Mouse (Mus musculus) E14TG2a.4 (cell line): ENCODE results near the gene Cbx1.

Experiments used
- H3K27me3 ChIP-seq: 2 replicates; pipeline ENCODE4 v1.6.1; 2014; ENCODE audit warnings: low read length, control low read depth; ENCODE audit not compliant: insufficient read depth
- H3K36me3 ChIP-seq: 2 replicates; pipeline ENCODE4 v1.6.1; 2014; ENCODE audit warnings: low read length, control low read depth; ENCODE audit not compliant: insufficient read depth
- H3K4me1 ChIP-seq: replicated peaks from 2 replicates; pipeline ENCODE4 v1.6.1; 2014; ENCODE audit warnings: low read depth, low read length, control low read depth
- H3K4me3 ChIP-seq: replicated peaks from 2 replicates; pipeline ENCODE4 v1.5.1; 2014; ENCODE audit warnings: mild to moderate bottlenecking, low read length
- H3K9me3 ChIP-seq: 2 replicates; pipeline ENCODE4 v1.6.1; 2014; ENCODE audit warnings: low read length, control low read depth
- CTCF ChIP-seq: conservative IDR thresholded peaks from 2 replicates; pipeline ENCODE4 v1.5.1; 2014; ENCODE audit warnings: low read length
- NANOG ChIP-seq: IDR thresholded peaks from 2 replicates; pipeline ENCODE4 v1.6.1; 2014; ENCODE audit warnings: borderline replicate concordance, low read length, mixed read lengths
- POU5F1 ChIP-seq: IDR thresholded peaks from 2 replicates; pipeline ENCODE4 v1.6.1; 2014; ENCODE audit warnings: low read length, borderline replicate concordance

Cbx1 gene

DNA sequence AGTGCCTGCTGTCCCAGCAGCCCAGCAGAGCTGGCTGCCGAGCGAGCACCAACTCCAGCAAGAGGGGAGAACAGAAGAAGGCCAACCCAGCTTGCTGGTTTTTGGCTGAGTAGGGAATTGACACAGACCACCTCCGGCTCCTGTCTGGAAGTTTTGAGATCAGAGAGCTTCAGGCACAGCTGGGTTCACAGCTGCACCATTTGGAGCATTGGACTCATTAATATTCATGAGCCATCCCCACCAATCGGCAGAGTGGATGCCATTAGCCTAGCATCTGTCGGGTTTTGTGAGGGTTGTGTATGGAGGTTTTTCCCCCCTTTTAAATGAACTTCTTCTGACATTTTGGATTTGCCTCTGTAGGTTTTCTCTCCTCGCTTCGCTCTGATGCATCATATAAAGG lies 21.8 kb upstream of the Cbx1 start:
- Histone ChIP-seq H3K27me3 (no peaks in the 10 kb centered on the region), H3K36me3 (peaks cover 55% of the 10 kb centered on the region), H3K9me3 (no peaks in the 10 kb centered on the region), H3K4me1 (peaks cover 79% of the 10 kb centered on the region), H3K4me3 (peak overlapping the region; percentile 49)
- TF ChIP-seq NANOG (no peak), CTCF (no peak), POU5F1 (no peak)

- Histone ChIP-seq H3K4me3 (peak overlapping the region; percentile 58), H3K27me3 (no peaks in the 10 kb centered on the region), H3K36me3 (peaks cover 67% of the 10 kb centered on the region), H3K9me3 (no peaks in the 10 kb centered on the region), H3K4me1 (peaks cover 89% of the 10 kb centered on the region)
- TF ChIP-seq POU5F1 = no peak
- no peak for TF ChIP-seq NANOG
- no peak for TF ChIP-seq CTCF
Measured at GRCm38 (mm10) chr11:96768240-96768639, 20.7 kb upstream of the Cbx1 start.

DNA sequence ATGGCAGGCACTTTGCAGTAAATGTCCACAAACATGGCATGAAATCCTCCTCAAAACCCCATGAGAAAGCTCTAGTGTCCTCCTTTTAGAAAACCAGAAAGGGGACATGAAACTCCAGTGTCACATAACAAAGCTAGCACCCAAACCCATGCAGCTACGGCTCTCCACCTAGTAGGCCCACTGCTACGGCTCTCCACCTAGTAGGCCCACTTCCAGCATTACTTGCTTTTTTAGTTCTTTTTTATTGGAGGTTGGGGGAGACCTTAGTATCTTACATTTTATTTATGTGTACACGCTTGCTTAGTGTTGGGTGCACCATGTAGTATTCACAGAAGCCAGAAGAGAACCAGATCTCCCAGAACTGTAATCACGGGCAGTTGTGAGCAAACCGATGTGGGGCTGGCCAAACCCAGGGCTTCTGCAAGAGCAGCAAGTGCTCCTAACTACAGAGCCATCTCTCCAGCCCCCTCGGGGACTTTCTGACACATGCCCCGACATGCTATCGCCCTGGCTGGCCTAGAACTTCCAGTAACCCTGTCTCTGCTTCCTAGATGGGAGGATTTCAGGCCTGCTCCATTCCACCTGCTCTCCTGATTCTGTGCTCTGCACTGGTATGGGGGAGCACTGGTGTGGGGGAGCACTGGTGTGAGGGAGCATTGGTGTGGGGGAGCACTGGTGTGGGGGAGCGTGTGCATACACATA lies 17.5 kb upstream of the Cbx1 start:
- TF ChIP-seq POU5F1 (no peak), CTCF (no peak), NANOG (no peak)
- Histone ChIP-seq H3K4me1 (peaks cover 90% of the 10 kb centered on the region), H3K9me3 (no peaks in the 10 kb centered on the region), H3K36me3 (peaks cover 83% of the 10 kb centered on the region), H3K27me3 (no peaks in the 10 kb centered on the region), H3K4me3 (peak overlapping the region; percentile 8)

DNA sequence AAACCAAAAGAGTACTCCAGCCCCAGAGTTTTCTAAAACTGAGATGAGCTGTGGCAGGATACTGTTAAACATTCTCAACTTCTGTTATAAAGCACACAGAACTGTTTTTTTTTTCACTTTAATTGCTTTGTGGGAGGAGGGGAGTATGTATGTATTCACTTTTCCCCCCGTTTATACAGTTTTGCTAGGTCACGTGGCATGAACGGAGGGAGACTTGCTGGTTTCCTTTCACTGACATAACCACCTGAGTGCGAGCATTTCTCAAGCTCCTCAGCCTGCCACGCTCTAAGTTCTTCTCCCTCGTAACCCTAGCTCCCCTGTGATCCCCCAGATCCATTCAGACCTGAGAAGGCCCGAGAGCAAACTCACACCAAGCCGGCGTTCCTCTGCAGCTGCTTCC lies 16.5 kb upstream of the Cbx1 start:
- peak overlapping the region; percentile 35 for H3K4me3 ChIP-seq
- no peak for TF ChIP-seq POU5F1
- TF ChIP-seq NANOG = no peak
- no peak for TF ChIP-seq CTCF
- peaks cover 83% of the 10 kb centered on the region for H3K36me3 ChIP-seq
- H3K27me3 ChIP-seq = no peaks in the 10 kb centered on the region
- no peaks in the 10 kb centered on the region for H3K9me3 ChIP-seq
- H3K4me1 ChIP-seq = peaks cover 87% of the 10 kb centered on the region

- Histone ChIP-seq H3K9me3 (no peaks in the 10 kb centered on the region), H3K4me1 (peaks cover 78% of the 10 kb centered on the region), H3K4me3 (0 out of 2 replicates have a peak overlapping the region, but pooled peaks have one; percentile 3), H3K36me3 (peaks cover 63% of the 10 kb centered on the region), H3K27me3 (no peaks in the 10 kb centered on the region)
- TF ChIP-seq NANOG = no peak
- peak; percentile 16 for TF ChIP-seq CTCF
Measured at GRCm38 (mm10) chr11:96774536-96774935, 14.4 kb upstream of the Cbx1 start.

- TF ChIP-seq NANOG (no peak), CTCF (no peak), POU5F1 (no peak)
- Histone ChIP-seq H3K9me3 (no peaks in the 10 kb centered on the region), H3K27me3 (no peaks in the 10 kb centered on the region), H3K36me3 (peaks cover 58% of the 10 kb centered on the region), H3K4me1 (peaks cover 83% of the 10 kb centered on the region), H3K4me3 (0 out of 2 replicates have a peak overlapping the region, but pooled peaks have one; percentile 3)
Measured at GRCm38 (mm10) chr11:96775063-96775462, 13.9 kb upstream of the Cbx1 start.

- no peak overlapping the region for H3K4me3 ChIP-seq
- peaks cover 52% of the 10 kb centered on the region for H3K36me3 ChIP-seq
- H3K9me3 ChIP-seq = no peaks in the 10 kb centered on the region
- H3K27me3 ChIP-seq = no peaks in the 10 kb centered on the region
- peaks cover 83% of the 10 kb centered on the region for H3K4me1 ChIP-seq
- TF ChIP-seq POU5F1 (no peak), NANOG (no peak), CTCF (no peak)
Measured at GRCm38 (mm10) chr11:96775665-96776064, 13.3 kb upstream of the Cbx1 start.

DNA sequence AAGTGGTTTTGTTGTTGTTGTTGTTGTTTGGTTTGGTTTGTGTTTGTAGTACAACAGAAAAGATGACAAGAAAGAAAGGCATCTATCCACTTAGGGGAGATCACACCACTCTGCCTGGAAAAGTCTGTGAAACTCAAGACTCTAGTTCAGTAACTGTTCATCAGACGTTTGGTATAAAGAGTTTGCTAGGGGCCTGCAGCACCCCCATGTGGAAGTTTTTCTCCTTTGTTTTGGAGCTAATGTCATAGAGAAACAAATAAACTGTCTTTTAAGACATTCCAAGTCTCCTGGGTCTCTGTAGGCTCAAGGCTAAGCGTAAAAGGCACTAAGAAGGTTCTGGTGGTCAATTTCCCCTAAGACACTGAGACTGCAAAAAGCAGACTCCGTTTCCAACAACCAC lies 12.9 kb upstream of the Cbx1 start:
- Histone ChIP-seq H3K4me1 (peaks cover 83% of the 10 kb centered on the region), H3K9me3 (no peaks in the 10 kb centered on the region), H3K36me3 (peaks cover 48% of the 10 kb centered on the region), H3K27me3 (no peaks in the 10 kb centered on the region), H3K4me3 (peak overlapping the region; percentile 94)
- TF ChIP-seq NANOG (no peak), CTCF (no peak), POU5F1 (no peak)
